ENCODE assay signal across 12 mouse cellular contexts in genomic region chr11:114534436-114534835, GRCm38 (mm10).
"Had no signal": no experiment of that assay in that cellular context is flagged by ENCODE, and none has a peak within 500 bp of the region (broad histone marks: within the 10 kb centered on the region; RNA-seq: fewer than 3 reads in every experiment).

No protein-coding gene starts in this region.

- H3K4me3 ChIP-seq: hindbrain, embryonic 15.5 days; limb, embryonic 13.5 days; neural tube, embryonic 12.5 days had no signal

- DNase-seq: kidney, adult 8-10 months; kidney, postnatal 4 days; lung, adult 18-20 months; lung, postnatal 36 days had no signal

- H3K4me2 ChIP-seq: hindbrain, embryonic 15.5 days; limb, embryonic 13.5 days; neural tube, embryonic 12.5 days had no signal

- H3K9ac ChIP-seq: hindbrain, embryonic 15.5 days; limb, embryonic 13.5 days; liver, embryonic 14.5 days; neural tube, embryonic 12.5 days had no signal

- H3K36me3 ChIP-seq: hindbrain, embryonic 15.5 days; limb, embryonic 13.5 days; neural tube, embryonic 12.5 days had no signal

- H3K27me3 ChIP-seq: hindbrain, embryonic 15.5 days; neural tube, embryonic 12.5 days had no signal

- ATAC-seq: inflammation-experienced regulatory T-cells, adult 6 months; intestine, postnatal 0 days had no signal

- H3K27ac ChIP-seq: hindbrain, embryonic 15.5 days; kidney, postnatal 0 days; limb, embryonic 13.5 days; liver, embryonic 14.5 days; neural tube, embryonic 12.5 days; stomach, postnatal 0 days had no signal

- H3K9me3 ChIP-seq: hindbrain, embryonic 15.5 days; limb, embryonic 13.5 days; neural tube, embryonic 12.5 days had no signal
